Mouse (Mus musculus) G1E (cell line): Measurements from ENCODE around the gene Anxa11.

Source experiments
- CTCF ChIP-seq: IDR thresholded peaks from 2 replicates; pipeline ENCODE4 v1.5.1; 2012; ENCODE audit warnings: low read depth, low read length, inconsistent platforms, mixed read lengths
- GATA1 ChIP-seq: IDR thresholded peaks from 2 replicates; pipeline ENCODE4 v1.6.1; 2012; ENCODE audit warnings: borderline replicate concordance, low read length, inconsistent platforms, mixed read lengths
- POLR2AphosphoS5 ChIP-seq: IDR thresholded peaks from 2 replicates; pipeline ENCODE4 v1.6.1; 2012; ENCODE audit warnings: low read depth, low read length, inconsistent platforms; ENCODE audit not compliant: insufficient replicate concordance
- TAL1 ChIP-seq: conservative IDR thresholded peaks from 2 replicates; pipeline ENCODE4 v1.6.1; 2012; ENCODE audit warnings: low read depth, low read length, inconsistent platforms, mixed read lengths

DNA sequence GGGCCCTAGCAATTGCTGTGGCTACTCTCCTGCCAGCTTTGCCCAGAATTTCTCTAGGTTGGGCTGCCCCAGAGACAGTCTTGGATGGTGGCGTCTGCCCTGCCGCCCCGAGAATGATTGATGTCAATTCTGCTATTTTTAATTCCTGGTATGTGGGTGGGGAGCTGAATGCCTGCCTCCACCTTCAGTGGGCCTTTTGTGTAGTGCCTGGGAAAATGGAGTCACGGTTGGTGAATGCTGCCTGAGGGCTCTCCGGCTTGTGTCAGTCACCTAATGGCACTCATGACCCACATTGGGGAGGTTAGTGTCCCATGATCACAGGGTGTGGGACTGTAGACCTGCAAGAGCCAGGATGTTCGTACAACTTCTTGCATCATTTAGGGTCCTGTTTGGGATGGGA is 11.3 kb downstream of the Anxa11 start:
- TF ChIP-seq CTCF (no peak), POLR2AphosphoS5 (no peak), GATA1 (no peak), TAL1 (no peak)
